ENCODE assay signal across 31 mouse cellular contexts in the genomic region with DNA sequence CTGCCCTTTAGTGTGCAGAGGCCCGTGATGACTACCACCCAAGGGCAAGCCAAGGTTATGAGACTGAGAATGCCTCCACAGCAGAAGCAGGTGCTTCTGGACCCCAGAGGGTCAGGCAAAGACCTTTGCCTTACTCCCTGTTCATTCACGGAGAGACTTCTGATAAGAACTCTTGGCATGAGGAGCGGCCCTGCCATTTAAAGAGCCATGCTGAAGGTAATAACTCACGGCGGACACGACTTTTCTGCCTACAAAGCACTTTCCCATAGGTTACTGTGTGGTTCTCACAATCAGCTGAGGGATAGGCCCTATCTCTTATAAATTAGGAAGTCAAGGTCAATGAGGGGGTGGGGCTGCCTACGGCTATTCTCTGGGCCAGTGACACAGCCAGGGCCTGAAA. TPM values are rescaled to one million over a fixed set of nuclear protein-coding genes. Genes with fewer than 3 reads are reported as not detected.
DNase-seq lines count a peak whose midpoint lies in the region; ATAC-seq and TF ChIP-seq lines count a peak whose summit lies in the region.
"Had no signal": no experiment of that assay in that cellular context is flagged by ENCODE, and none has a peak within 500 bp of the region (broad histone marks: within the 10 kb centered on the region; RNA-seq: fewer than 3 reads in every experiment).

No protein-coding gene starts in this region.

- H3K4me1 ChIP-seq in intestine, embryonic 16.5 days (ENCODE audit: control insufficient read depth, insufficient read depth, low read length): peaks cover 5% of the 10 kb centered on the region; the same call in 1 of the 2 replicates
- H3K4me1 ChIP-seq in stomach, postnatal 0 days (replicated peaks; ENCODE audit: control insufficient read depth, insufficient read depth): no peaks in the 10 kb centered on the region
- H3K4me1 ChIP-seq in hindbrain, embryonic 16.5 days (ENCODE audit: control insufficient read depth, insufficient read depth, low read depth, low read length): no peaks in the 10 kb centered on the region
- no peaks in the 10 kb centered on the region for H3K4me1 ChIP-seq in hindbrain, embryonic 13.5 days (replicated peaks)
- H3K4me1 ChIP-seq: forebrain, embryonic 12.5 days; heart, embryonic 10.5 days; kidney, embryonic 15.5 days; midbrain, embryonic 13.5 days; neural tube, embryonic 13.5 days had no signal

- intact Hi-C loops in heart, postnatal 10 days (cut with DNase I): no loop called here

- H3K4me2 ChIP-seq in intestine, embryonic 16.5 days (ENCODE audit: low read depth, low read length): no peak overlapping the region
- H3K4me2 ChIP-seq in stomach, postnatal 0 days (replicated peaks; ENCODE audit: low read depth): no peak overlapping the region
- H3K4me2 ChIP-seq in hindbrain, embryonic 16.5 days (ENCODE audit: low read length): no peak overlapping the region
- no peak overlapping the region for H3K4me2 ChIP-seq in hindbrain, embryonic 13.5 days
- H3K4me2 ChIP-seq: forebrain, embryonic 12.5 days; heart, embryonic 15.5 days; hindbrain, embryonic 14.5 days; kidney, embryonic 15.5 days; midbrain, embryonic 13.5 days; neural tube, embryonic 13.5 days had no signal

- H3K27ac ChIP-seq in intestine, embryonic 16.5 days (ENCODE audit: low read length): peak overlapping the region; percentile 42; the same call in 1 of the 2 replicates
- H3K27ac ChIP-seq in stomach, postnatal 0 days (replicated peaks): peak overlapping the region; percentile 49; the same call in 1 of the 2 replicates
- no peak overlapping the region for H3K27ac ChIP-seq in hindbrain, embryonic 16.5 days (ENCODE audit: low read depth, low read length)
- H3K27ac ChIP-seq in hindbrain, embryonic 13.5 days: no peak overlapping the region
- H3K27ac ChIP-seq: forebrain, embryonic 12.5 days; heart, embryonic 10.5 days; heart, embryonic 15.5 days; hindbrain, embryonic 14.5 days; kidney, embryonic 15.5 days; liver, embryonic 14.5 days; macrophage; midbrain, embryonic 13.5 days; neural tube, embryonic 13.5 days had no signal

- no peaks in the 10 kb centered on the region for H3K27me3 ChIP-seq in intestine, embryonic 16.5 days (replicated peaks; ENCODE audit: control insufficient read depth, insufficient read depth, low read length)
- no peaks in the 10 kb centered on the region for H3K27me3 ChIP-seq in stomach, postnatal 0 days (ENCODE audit: control insufficient read depth, insufficient read depth, low read length)
- no peaks in the 10 kb centered on the region for H3K27me3 ChIP-seq in hindbrain, embryonic 16.5 days (replicated peaks; ENCODE audit: control insufficient read depth, insufficient read depth, low read length)
- H3K27me3 ChIP-seq in hindbrain, embryonic 13.5 days: no peaks in the 10 kb centered on the region
- H3K27me3 ChIP-seq: CH12.LX; forebrain, embryonic 12.5 days; heart, embryonic 15.5 days; kidney, embryonic 15.5 days; midbrain, embryonic 13.5 days; neural tube, embryonic 13.5 days had no signal

- peak; percentile 64 to 83 for DNase-seq in adrenal gland, adult (ENCODE audit: inconsistent age in 2 of 2, low spot score in 1 of 2)
- DNase-seq in adrenal gland, postnatal 10 days: no peak
- peak; percentile 4 for DNase-seq in heart, postnatal 10 days
- no peak for DNase-seq in heart, adult 9 months (ENCODE audit: low spot score in 2 of 2)
- peak; percentile 64 for DNase-seq in stomach, postnatal 0 days (ENCODE audit: low spot score)
- DNase-seq: cerebellum, adult 2 months; cerebellum, postnatal 14 days; forebrain, postnatal 0 days; heart, postnatal 4 days; kidney, postnatal 25 days; left cerebral cortex, postnatal 4 days; lung, adult 2 months; lung, postnatal 10 days; thymus, adult 18-20 months; thymus, postnatal 25 days had no signal

- peak; percentile 89 for ATAC-seq in intestine, embryonic 16.5 days
- peak; percentile 70 for ATAC-seq in stomach, postnatal 0 days (ENCODE audit: low FRiP score, low TSS enrichment)
- ATAC-seq in hindbrain, embryonic 16.5 days: no peak
- no peak for ATAC-seq in hindbrain, embryonic 13.5 days (ENCODE audit: low FRiP score)
- ATAC-seq: forebrain, postnatal 0 days; inflammation-experienced regulatory T-cells, adult 6 months; midbrain, embryonic 13.5 days had no signal

- H3K9me3 ChIP-seq in intestine, embryonic 16.5 days (ENCODE audit: control insufficient read depth, low read length): no peaks in the 10 kb centered on the region
- no peaks in the 10 kb centered on the region for H3K9me3 ChIP-seq in stomach, postnatal 0 days (ENCODE audit: control insufficient read depth, low read length)
- H3K9me3 ChIP-seq in hindbrain, embryonic 16.5 days (ENCODE audit: control insufficient read depth, low read length): no peaks in the 10 kb centered on the region
- H3K9me3 ChIP-seq in hindbrain, embryonic 13.5 days: no peaks in the 10 kb centered on the region
- H3K9me3 ChIP-seq: forebrain, embryonic 12.5 days; G1E; heart, embryonic 10.5 days; heart, embryonic 15.5 days; kidney, embryonic 15.5 days; midbrain, embryonic 13.5 days; neural tube, embryonic 13.5 days had no signal

- no peak overlapping the region for H3K4me3 ChIP-seq in intestine, embryonic 16.5 days (ENCODE audit: low read length)
- no peak overlapping the region for H3K4me3 ChIP-seq in stomach, postnatal 0 days (ENCODE audit: low read depth, low read length)
- H3K4me3 ChIP-seq in hindbrain, embryonic 16.5 days (ENCODE audit: low read length): no peak overlapping the region
- no peak overlapping the region for H3K4me3 ChIP-seq in hindbrain, embryonic 13.5 days
- H3K4me3 ChIP-seq: erythroblast, embryonic 14.5 days; forebrain, embryonic 12.5 days; heart, embryonic 10.5 days; heart, embryonic 15.5 days; kidney, embryonic 15.5 days; midbrain, embryonic 13.5 days; neural tube, embryonic 13.5 days had no signal

- no peaks in the 10 kb centered on the region for H3K36me3 ChIP-seq in intestine, embryonic 16.5 days (ENCODE audit: control insufficient read depth, insufficient read depth, low read length)
- H3K36me3 ChIP-seq in stomach, postnatal 0 days (ENCODE audit: control insufficient read depth, insufficient read depth, low read length): no peaks in the 10 kb centered on the region
- H3K36me3 ChIP-seq in hindbrain, embryonic 16.5 days (ENCODE audit: control insufficient read depth, insufficient read depth, low read length): no peaks in the 10 kb centered on the region
- H3K36me3 ChIP-seq in hindbrain, embryonic 13.5 days: no peaks in the 10 kb centered on the region
- H3K36me3 ChIP-seq: forebrain, embryonic 12.5 days; G1E; heart, embryonic 10.5 days; heart, embryonic 15.5 days; kidney, embryonic 15.5 days; midbrain, embryonic 13.5 days; neural tube, embryonic 13.5 days had no signal

- no peak overlapping the region for H3K9ac ChIP-seq in intestine, embryonic 16.5 days (ENCODE audit: low read depth, low read length)
- H3K9ac ChIP-seq in stomach, postnatal 0 days (ENCODE audit: low read length): no peak overlapping the region
- H3K9ac ChIP-seq in hindbrain, embryonic 16.5 days (ENCODE audit: low read depth, low read length): no peak overlapping the region
- H3K9ac ChIP-seq in hindbrain, embryonic 13.5 days: no peak overlapping the region
- H3K9ac ChIP-seq: forebrain, embryonic 12.5 days; forebrain, postnatal 0 days; heart, embryonic 15.5 days; hindbrain, embryonic 14.5 days; kidney, embryonic 15.5 days; liver, embryonic 14.5 days; midbrain, embryonic 13.5 days; neural tube, embryonic 13.5 days had no signal

- TF ChIP-seq EP300 in stomach, postnatal 0 days (optimal IDR thresholded peaks at IDR 0.05): no peak

- TF ChIP-seq CTCF in stomach, postnatal 0 days (IDR thresholded peaks at IDR 0.05; ENCODE audit: low read depth): no peak

- 57% methylated on average over 7 of the region's 7 CpGs for WGBS in intestine, embryonic 16.5 days
- WGBS in stomach, postnatal 0 days: 70% methylated on average over 7 of the region's 7 CpGs
- 82% methylated on average over 7 of the region's 7 CpGs for WGBS in hindbrain, embryonic 16.5 days
- WGBS in hindbrain, embryonic 13.5 days: 80% methylated on average over 7 of the region's 7 CpGs

RNA-seq across cellular contexts. Expression of gene Iqgap2, which starts 48.9 kb away (rescaled TPM):
- total RNA-seq in adrenal gland, postnatal 10 days (2021): 10 to 100 TPM; 63.8 to 81.7 TPM
- total RNA-seq in heart, postnatal 10 days (2021): 1 to 10 TPM; 2.3 to 3.1 TPM
- 29.4 and 32.5 TPM in 2 replicates for polyA plus RNA-seq in intestine, embryonic 16.5 days (2015; fragmentation: Nextera tagmentation; extraction: Ambion mirVana)
- polyA plus RNA-seq in stomach, postnatal 0 days (2015; fragmentation: Nextera tagmentation; extraction: Ambion mirVana): 15.3 and 16.5 TPM in 2 replicates
- 3.5 and 3.8 TPM in 2 replicates for polyA plus RNA-seq in hindbrain, embryonic 16.5 days (2015; fragmentation: Nextera tagmentation; extraction: Ambion mirVana)
- polyA plus RNA-seq in hindbrain, embryonic 13.5 days (2015; fragmentation: Nextera tagmentation; extraction: Ambion mirVana): 5.4 and 5.9 TPM in 2 replicates

Comparison
In these comparisons a context has a peak if more than half of its experiments do, and no peak if none do; other contexts are left out.
1. DNase-seq: peak in adrenal gland, adult (2 of 2), heart, postnatal 10 days (2 of 2) and stomach, postnatal 0 days (single experiment); none in adrenal gland, postnatal 10 days (single experiment) and heart, adult 9 months (0 of 2).
2. ATAC-seq: peak in intestine, embryonic 16.5 days (single experiment) and stomach, postnatal 0 days (single experiment); none in hindbrain, embryonic 16.5 days (single experiment) and hindbrain, embryonic 13.5 days (single experiment).
3. H3K27ac ChIP-seq: peak in intestine, embryonic 16.5 days (single experiment) and stomach, postnatal 0 days (single experiment); none in hindbrain, embryonic 16.5 days (single experiment) and hindbrain, embryonic 13.5 days (single experiment).